Mouse (Mus musculus) right cerebral cortex, postnatal 10 days (tissue): Measurements from ENCODE around the gene F2rl1.

Experiments
- DNase-seq, 2 experiments: peaks; one replicate each; pipeline ENCODE4 v3.0.0; 2021; ENCODE audit warnings: low spot score in 2 of 2

Gene F2rl1

DNA sequence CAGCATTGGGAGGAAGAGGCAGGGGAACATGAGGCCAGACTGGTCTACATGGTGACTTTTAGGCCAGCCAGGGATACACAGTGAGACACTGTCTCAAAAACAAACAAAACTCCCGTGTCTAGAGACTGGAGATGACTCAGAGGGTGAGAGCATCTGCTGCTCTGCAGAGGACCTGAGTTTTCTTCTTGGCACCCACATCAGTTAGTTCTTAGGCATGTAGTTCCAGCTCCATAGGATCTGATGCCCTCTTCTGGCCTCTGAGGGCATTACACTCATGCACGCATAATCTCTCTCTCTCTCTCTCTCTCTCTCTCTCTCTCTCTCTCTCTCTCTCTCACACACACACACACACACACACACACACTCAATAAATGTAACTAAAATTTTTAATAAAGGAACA is 54.1 kb downstream of the F2rl1 start:
- no peak for DNase-seq
